Mouse (Mus musculus): Measurements from ENCODE around the gene Gm9958.

GRCm38 (mm10) chr5:90393764-90394163 lies 26.8 kb downstream of the Gm9958 start:
- TF ChIP-seq EP300 (IDR thresholded peaks at IDR 0.05) (no peak), CTCF (IDR thresholded peaks at IDR 0.05) (no peak)

All from lung, postnatal 0 days (tissue).